Mouse (Mus musculus): ENCODE data around the gene Fibcd1. TPM values are rescaled to one million over a fixed set of nuclear protein-coding genes. Genes with fewer than 3 reads are reported as not detected.

The Fibcd1 gene
- polyA plus RNA-seq, 1 experiment from 2014 or later, result not detected

- H3K36me3 ChIP-seq, result no peaks in the 10 kb centered on the region
- no peak for ATAC-seq (ENCODE audit: extremely low read depth, insufficient number of reproducible peaks, low FRiP score, low TSS enrichment)
- H3K4me3 ChIP-seq, result no peak overlapping the region
- H3K27ac ChIP-seq (replicated peaks), result no peak overlapping the region
- peaks cover 56% of the 10 kb centered on the region for H3K27me3 ChIP-seq (replicated peaks)
- H3K4me2 ChIP-seq, result no peak overlapping the region
- WGBS, result 75% methylated on average over 26 of the region's 26 CpGs
- H3K9me3 ChIP-seq, result peaks cover 8% of the 10 kb centered on the region
- no peak overlapping the region for H3K9ac ChIP-seq
- H3K4me1 ChIP-seq, result peaks cover 7% of the 10 kb centered on the region
Observed at GRCm38 (mm10) chr2:31874290-31874855, 28.6 kb upstream of the Fibcd1 start.

- Histone ChIP-seq H3K27ac (replicated peaks) (no peak overlapping the region), H3K4me3 (no peak overlapping the region), H3K4me2 (no peak overlapping the region), H3K36me3 (no peaks in the 10 kb centered on the region), H3K4me1 (no peaks in the 10 kb centered on the region), H3K27me3 (replicated peaks) (peaks cover 23% of the 10 kb centered on the region), H3K9me3 (peaks cover 8% of the 10 kb centered on the region), H3K9ac (no peak overlapping the region)
- 46% methylated on average over 3 of the region's 3 CpGs for WGBS
- no peak for ATAC-seq (ENCODE audit: extremely low read depth, insufficient number of reproducible peaks, low FRiP score, low TSS enrichment)
Observed at GRCm38 (mm10) chr2:31870683-31871082, 24.9 kb upstream of the Fibcd1 start.

- 87% methylated on average over 5 of the region's 5 CpGs for WGBS
- peaks cover 8% of the 10 kb centered on the region for H3K9me3 ChIP-seq
- H3K27me3 ChIP-seq (replicated peaks), result peaks cover 13% of the 10 kb centered on the region
- no peak overlapping the region for H3K4me2 ChIP-seq
- no peaks in the 10 kb centered on the region for H3K4me1 ChIP-seq
- ATAC-seq (ENCODE audit: extremely low read depth, insufficient number of reproducible peaks, low FRiP score, low TSS enrichment), result no peak
- H3K4me3 ChIP-seq, result no peak overlapping the region
- no peaks in the 10 kb centered on the region for H3K36me3 ChIP-seq
- no peak overlapping the region for H3K9ac ChIP-seq
- no peak overlapping the region for H3K27ac ChIP-seq (replicated peaks)
Observed at GRCm38 (mm10) chr2:31869692-31870091, 23.9 kb upstream of the Fibcd1 start.

GRCm38 (mm10) chr2:31868538-31869164 is 22.8 kb upstream of the Fibcd1 start:
- Histone ChIP-seq H3K4me2 (no peak overlapping the region), H3K9ac (no peak overlapping the region), H3K36me3 (no peaks in the 10 kb centered on the region), H3K27me3 (replicated peaks) (peaks cover 4% of the 10 kb centered on the region; the same call in 1 of the 2 replicates), H3K27ac (replicated peaks) (no peak overlapping the region), H3K4me3 (no peak overlapping the region), H3K9me3 (peaks cover 8% of the 10 kb centered on the region), H3K4me1 (no peaks in the 10 kb centered on the region)
- ATAC-seq (ENCODE audit: extremely low read depth, insufficient number of reproducible peaks, low FRiP score, low TSS enrichment), result no peak
- WGBS, result 54% methylated on average over 10 of the region's 10 CpGs

- Histone ChIP-seq H3K9ac (no peak overlapping the region), H3K4me3 (no peak overlapping the region), H3K9me3 (peaks cover 8% of the 10 kb centered on the region), H3K4me2 (no peak overlapping the region), H3K27me3 (replicated peaks) (peaks cover 1% of the 10 kb centered on the region), H3K4me1 (no peaks in the 10 kb centered on the region), H3K27ac (replicated peaks) (no peak overlapping the region), H3K36me3 (no peaks in the 10 kb centered on the region)
- WGBS, result 75% methylated on average over 8 of the region's 8 CpGs
- no peak for ATAC-seq (ENCODE audit: extremely low read depth, insufficient number of reproducible peaks, low FRiP score, low TSS enrichment)
Observed at GRCm38 (mm10) chr2:31867773-31868537, 22.1 kb upstream of the Fibcd1 start.

GRCm38 (mm10) chr2:31865794-31866193 is 20.0 kb upstream of the Fibcd1 start:
- Histone ChIP-seq H3K9me3 (no peaks in the 10 kb centered on the region), H3K4me1 (no peaks in the 10 kb centered on the region), H3K27me3 (replicated peaks) (peaks cover 4% of the 10 kb centered on the region), H3K4me3 (no peak overlapping the region), H3K36me3 (no peaks in the 10 kb centered on the region), H3K9ac (no peak overlapping the region), H3K4me2 (no peak overlapping the region), H3K27ac (replicated peaks) (no peak overlapping the region)
- no peak for ATAC-seq (ENCODE audit: extremely low read depth, insufficient number of reproducible peaks, low FRiP score, low TSS enrichment)
- 44% methylated on average over 2 of the region's 2 CpGs for WGBS

GRCm38 (mm10) chr2:31865322-31865721 is 19.5 kb upstream of the Fibcd1 start:
- no peaks in the 10 kb centered on the region for H3K9me3 ChIP-seq
- 65% methylated on average over 4 of the region's 4 CpGs for WGBS
- H3K4me3 ChIP-seq, result no peak overlapping the region
- no peak overlapping the region for H3K4me2 ChIP-seq
- H3K9ac ChIP-seq, result no peak overlapping the region
- H3K4me1 ChIP-seq, result no peaks in the 10 kb centered on the region
- peaks cover 7% of the 10 kb centered on the region for H3K27me3 ChIP-seq (replicated peaks)
- no peak for ATAC-seq (ENCODE audit: extremely low read depth, insufficient number of reproducible peaks, low FRiP score, low TSS enrichment)
- no peaks in the 10 kb centered on the region for H3K36me3 ChIP-seq
- no peak overlapping the region for H3K27ac ChIP-seq (replicated peaks)

- WGBS, result 77% methylated on average over 9 of the region's 9 CpGs
- H3K27me3 ChIP-seq (replicated peaks), result peaks cover 12% of the 10 kb centered on the region
- no peak overlapping the region for H3K4me3 ChIP-seq
- H3K36me3 ChIP-seq, result no peaks in the 10 kb centered on the region
- no peaks in the 10 kb centered on the region for H3K4me1 ChIP-seq
- no peak overlapping the region for H3K4me2 ChIP-seq
- H3K27ac ChIP-seq (replicated peaks), result no peak overlapping the region
- no peak for ATAC-seq (ENCODE audit: extremely low read depth, insufficient number of reproducible peaks, low FRiP score, low TSS enrichment)
- H3K9ac ChIP-seq, result no peak overlapping the region
- no peaks in the 10 kb centered on the region for H3K9me3 ChIP-seq
Observed at GRCm38 (mm10) chr2:31864891-31865290, 19.1 kb upstream of the Fibcd1 start.

- ATAC-seq (ENCODE audit: extremely low read depth, insufficient number of reproducible peaks, low FRiP score, low TSS enrichment), result no peak
- Histone ChIP-seq H3K27me3 (replicated peaks) (peaks cover 23% of the 10 kb centered on the region), H3K9me3 (no peaks in the 10 kb centered on the region), H3K4me2 (no peak overlapping the region), H3K9ac (no peak overlapping the region), H3K27ac (replicated peaks) (no peak overlapping the region), H3K36me3 (no peaks in the 10 kb centered on the region), H3K4me1 (peaks cover 9% of the 10 kb centered on the region; the same call in 1 of the 2 replicates), H3K4me3 (no peak overlapping the region)
- WGBS, result 80% methylated on average over 1 of the region's 1 CpGs
Observed at GRCm38 (mm10) chr2:31863766-31864165, 18.0 kb upstream of the Fibcd1 start.

GRCm38 (mm10) chr2:31862919-31863318 is 17.1 kb upstream of the Fibcd1 start:
- H3K9me3 ChIP-seq, result no peaks in the 10 kb centered on the region
- ATAC-seq (ENCODE audit: extremely low read depth, insufficient number of reproducible peaks, low FRiP score, low TSS enrichment), result no peak
- no peak overlapping the region for H3K4me3 ChIP-seq
- H3K9ac ChIP-seq, result no peak overlapping the region
- H3K27ac ChIP-seq (replicated peaks), result no peak overlapping the region
- no peak overlapping the region for H3K4me2 ChIP-seq
- H3K27me3 ChIP-seq (replicated peaks), result peaks cover 31% of the 10 kb centered on the region
- H3K4me1 ChIP-seq, result peaks cover 13% of the 10 kb centered on the region; the same call in 1 of the 2 replicates
- H3K36me3 ChIP-seq, result no peaks in the 10 kb centered on the region
- 64% methylated on average over 1 of the region's 1 CpGs for whole genome bisulfite sequencing

GRCm38 (mm10) chr2:31858500-31858899 is 12.7 kb upstream of the Fibcd1 start:
- Histone ChIP-seq H3K4me1 (peaks cover 18% of the 10 kb centered on the region), H3K9me3 (no peaks in the 10 kb centered on the region), H3K27ac (replicated peaks) (no peak overlapping the region), H3K27me3 (replicated peaks) (peaks cover 59% of the 10 kb centered on the region), H3K4me3 (no peak overlapping the region), H3K36me3 (no peaks in the 10 kb centered on the region), H3K9ac (no peak overlapping the region), H3K4me2 (no peak overlapping the region)
- 14% methylated on average over 12 of the region's 12 CpGs for WGBS
- ATAC-seq (ENCODE audit: extremely low read depth, insufficient number of reproducible peaks, low FRiP score, low TSS enrichment), result no peak
